ENCODE assay signal across 27 mouse cellular contexts in genomic region chr7:24455726-24456125, GRCm38 (mm10). TPM values are rescaled to one million over a fixed set of nuclear protein-coding genes. Genes with fewer than 3 reads are reported as not detected.
A peak's percentile ranks its signal among the peaks of the same experiment; 100 is the strongest.
DNase-seq lines count a peak whose midpoint lies in the region; ATAC-seq and TF ChIP-seq lines count a peak whose summit lies in the region.
"Had no signal": no experiment of that assay in that cellular context is flagged by ENCODE, and none has a peak within 500 bp of the region (broad histone marks: within the 10 kb centered on the region; RNA-seq: fewer than 3 reads in every experiment).

No protein-coding gene starts in this region.

- H3K4me3 ChIP-seq in heart, postnatal 0 days (ENCODE audit: low read depth, low read length), result no peak overlapping the region
- no peak overlapping the region for H3K4me3 ChIP-seq in lung, postnatal 0 days (ENCODE audit: low read depth, low read length)
- H3K4me3 ChIP-seq: embryonic facial prominence, embryonic 12.5 days; erythroblast, embryonic 14.5 days; forebrain, embryonic 13.5 days; hindbrain, embryonic 15.5 days; intestine, embryonic 15.5 days; layer of hippocampus, adult 2 months; megakaryocyte, embryonic 14.5 days; midbrain, embryonic 15.5 days; myocyte; neural tube, embryonic 15.5 days had no signal

- H3K4me1 ChIP-seq in heart, postnatal 0 days (ENCODE audit: control insufficient read depth, insufficient read depth), result peaks cover 4% of the 10 kb centered on the region; the same call in 1 of the 2 replicates
- 0 out of 2 replicates have a peak, but pooled peaks cover 2% of the 10 kb centered on the region for H3K4me1 ChIP-seq in lung, postnatal 0 days (ENCODE audit: insufficient read depth, low read depth, low read length)
- H3K4me1 ChIP-seq: embryonic facial prominence, embryonic 12.5 days; forebrain, embryonic 13.5 days; hindbrain, embryonic 15.5 days; midbrain, embryonic 15.5 days; neural tube, embryonic 15.5 days had no signal

- H3K27me3 ChIP-seq in heart, postnatal 0 days (ENCODE audit: control insufficient read depth, insufficient read depth, low read length), result no peaks in the 10 kb centered on the region
- H3K27me3 ChIP-seq in lung, postnatal 0 days (replicated peaks; ENCODE audit: insufficient read depth, low read length), result no peaks in the 10 kb centered on the region
- H3K27me3 ChIP-seq: hindbrain, embryonic 15.5 days; intestine, embryonic 15.5 days; midbrain, embryonic 15.5 days; neural tube, embryonic 15.5 days had no signal

- peak; percentile 21 for DNase-seq in adrenal gland, adult 8-10 months
- DNase-seq in adrenal gland, postnatal 14 days, result no peak
- no peak for DNase-seq in heart, postnatal 0 days (ENCODE audit: low spot score)
- no peak for DNase-seq in heart, postnatal 4 days
- peak; percentile 59 for DNase-seq in lung, postnatal 0 days (ENCODE audit: low spot score)
- DNase-seq in lung, postnatal 14 days, result no peak
- DNase-seq in lung, postnatal 4 days, result peak; percentile 38 to 58
- DNase-seq: cerebellum, adult 9-11 months; gastrocnemius, postnatal 36 days; left cerebral cortex, postnatal 4 days; liver; liver, postnatal 0 days; right cerebral cortex, postnatal 14 days; spleen, adult 18-20 months; thymus, postnatal 25 days had no signal

- H3K9ac ChIP-seq in heart, postnatal 0 days (replicated peaks; ENCODE audit: low read depth, low read length), result no peak overlapping the region
- H3K9ac ChIP-seq in lung, postnatal 0 days (replicated peaks; ENCODE audit: low read depth), result no peak overlapping the region
- H3K9ac ChIP-seq: embryonic facial prominence, embryonic 12.5 days; forebrain, embryonic 13.5 days; hindbrain, embryonic 15.5 days; intestine, embryonic 15.5 days; liver, postnatal 0 days; midbrain, embryonic 15.5 days; neural tube, embryonic 15.5 days had no signal

- WGBS in heart, postnatal 0 days, result 59% methylated on average over 5 of the region's 5 CpGs
- 55% methylated on average over 5 of the region's 5 CpGs for WGBS in lung, postnatal 0 days

- H3K9me3 ChIP-seq in heart, postnatal 0 days (replicated peaks; ENCODE audit: control insufficient read depth, low read length), result no peaks in the 10 kb centered on the region
- H3K9me3 ChIP-seq in lung, postnatal 0 days (ENCODE audit: low read length), result no peaks in the 10 kb centered on the region
- H3K9me3 ChIP-seq: embryonic facial prominence, embryonic 12.5 days; forebrain, embryonic 13.5 days; hindbrain, embryonic 15.5 days; intestine, embryonic 15.5 days; megakaryocyte, embryonic 14.5 days; midbrain, embryonic 15.5 days; neural tube, embryonic 15.5 days had no signal

- TF ChIP-seq EP300 in heart, postnatal 0 days (IDR thresholded peaks at IDR 0.05; ENCODE audit: low read depth), result 0 out of 2 replicates have a peak, but pooled peaks have one; percentile 48
- TF ChIP-seq EP300 in lung, postnatal 0 days (IDR thresholded peaks at IDR 0.05), result peak; percentile 89

- H3K27ac ChIP-seq in heart, postnatal 0 days (ENCODE audit: low read depth), result 0 out of 2 replicates have a peak overlapping the region, but pooled peaks have one; percentile 22
- peak overlapping the region; percentile 47 for H3K27ac ChIP-seq in lung, postnatal 0 days (ENCODE audit: low read length)
- H3K27ac ChIP-seq: embryonic facial prominence, embryonic 12.5 days; forebrain, embryonic 13.5 days; hindbrain, embryonic 15.5 days; intestine, embryonic 15.5 days; layer of hippocampus, adult 2 months; midbrain, embryonic 15.5 days; neural tube, embryonic 15.5 days had no signal

- no peak overlapping the region for H3K4me2 ChIP-seq in heart, postnatal 0 days (ENCODE audit: low read depth, low read length)
- H3K4me2 ChIP-seq in lung, postnatal 0 days (replicated peaks; ENCODE audit: low read depth, low read length), result no peak overlapping the region
- H3K4me2 ChIP-seq: embryonic facial prominence, embryonic 12.5 days; forebrain, embryonic 13.5 days; hindbrain, embryonic 15.5 days; intestine, embryonic 15.5 days; midbrain, embryonic 15.5 days; neural tube, embryonic 15.5 days had no signal

- TF ChIP-seq CTCF in heart, postnatal 0 days (IDR thresholded peaks at IDR 0.05; ENCODE audit: low read depth), result no peak
- no peak for TF ChIP-seq CTCF in lung, postnatal 0 days (IDR thresholded peaks at IDR 0.05)

- no peaks in the 10 kb centered on the region for H3K36me3 ChIP-seq in heart, postnatal 0 days (replicated peaks; ENCODE audit: control insufficient read depth, insufficient read depth, low read length)
- no peaks in the 10 kb centered on the region for H3K36me3 ChIP-seq in lung, postnatal 0 days (ENCODE audit: insufficient read depth, low read length)
- H3K36me3 ChIP-seq: embryonic facial prominence, embryonic 12.5 days; hindbrain, embryonic 15.5 days; intestine, embryonic 15.5 days; midbrain, embryonic 15.5 days; neural tube, embryonic 15.5 days had no signal

- peak; percentile 27; the same call in 1 of the 2 replicates for ATAC-seq in heart, postnatal 0 days (ENCODE audit: insufficient read depth, low read depth)
- peak; percentile 64 for ATAC-seq in lung, postnatal 0 days
- ATAC-seq in megakaryocyte-erythroid progenitor cell, adult 5-6 weeks (replicated peaks; ENCODE audit: low FRiP score, low TSS enrichment, poor library complexity, severe bottlenecking), result no peak
- ATAC-seq: forebrain, embryonic 13.5 days; intestine, embryonic 15.5 days; liver, postnatal 0 days; midbrain, embryonic 15.5 days had no signal

RNA-seq across cellular contexts. Expression of gene Irgc1, which starts 3.6 kb away (rescaled TPM):
- not detected for total RNA-seq in adrenal gland, adult 8-10 months (2022)
- total RNA-seq in adrenal gland, postnatal 14 days (2021), result not detected in 2 replicates
- not detected in 2 replicates for total RNA-seq in heart, postnatal 0 days (2014; rRNA removed; ENCODE audit: low replicate concordance)
- not detected in 2 replicates for polyA plus RNA-seq in heart, postnatal 0 days (2015; fragmentation: Nextera tagmentation; extraction: Ambion mirVana)
- total RNA-seq in heart, postnatal 4 days (2021), result not detected
- polyA plus RNA-seq in lung, postnatal 0 days (2015; fragmentation: Nextera tagmentation; extraction: Ambion mirVana), result 0.24 and 0.29 TPM in 2 replicates
- not detected in 2 replicates for total RNA-seq in megakaryocyte-erythroid progenitor cell, adult 5-6 weeks (2014; fragmentation: Nextera tagmentation)
- not detected in 2 replicates for total RNA-seq in megakaryocyte-erythroid progenitor cell, adult 5-6 weeks (2017)
- total RNA-seq: gastrocnemius, postnatal 36 days; layer of hippocampus, adult 2 months; left cerebral cortex, postnatal 4 days; MEL had no signal
- polyA plus RNA-seq: embryonic facial prominence, embryonic 12.5 days; erythroblast, embryonic 14.5 days; hindbrain, embryonic 15.5 days; intestine, embryonic 15.5 days; midbrain, embryonic 15.5 days; neural tube, embryonic 15.5 days had no signal

RNA-seq across cellular contexts. Expression of gene Plaur, which starts 6.6 kb away (rescaled TPM):
- total RNA-seq in adrenal gland, adult 8-10 months (2022), result 10 to 100 TPM in 3 of 4 experiments, 1 to 10 TPM in 1; 9.6 to 19.2 (median 10.2) TPM
- total RNA-seq in adrenal gland, postnatal 14 days (2021), result 5.2 and 7.9 TPM in 2 replicates
- total RNA-seq in heart, postnatal 0 days (2014; rRNA removed; ENCODE audit: low replicate concordance), result 13.1 and 16.0 TPM in 2 replicates
- polyA plus RNA-seq in heart, postnatal 0 days (2015; fragmentation: Nextera tagmentation; extraction: Ambion mirVana), result 6.1 and 6.5 TPM in 2 replicates
- 10 to 100 TPM in 1 of 2 experiments, 1 to 10 TPM in 1; 6.4 to 10.4 TPM for total RNA-seq in heart, postnatal 4 days (2021)
- 65.8 and 72.0 TPM in 2 replicates for polyA plus RNA-seq in lung, postnatal 0 days (2015; fragmentation: Nextera tagmentation; extraction: Ambion mirVana)
- total RNA-seq in megakaryocyte-erythroid progenitor cell, adult 5-6 weeks (2014; fragmentation: Nextera tagmentation), result 2.3 and 5.4 TPM in 2 replicates
- 2.2 and 2.5 TPM in 2 replicates for total RNA-seq in megakaryocyte-erythroid progenitor cell, adult 5-6 weeks (2017)

RNA-seq across cellular contexts. Expression of gene Cadm4, which starts 26.1 kb away (rescaled TPM):
- 1 to 10 TPM; 3.1 to 4.7 (median 4.1) TPM for total RNA-seq in adrenal gland, adult 8-10 months (2022)
- total RNA-seq in adrenal gland, postnatal 14 days (2021), result 5.7 and 6.4 TPM in 2 replicates
- 14.3 and 30.5 TPM in 2 replicates for total RNA-seq in heart, postnatal 0 days (2014; rRNA removed; ENCODE audit: low replicate concordance)
- 4.1 and 4.2 TPM in 2 replicates for polyA plus RNA-seq in heart, postnatal 0 days (2015; fragmentation: Nextera tagmentation; extraction: Ambion mirVana)
- 10 to 100 TPM; 11.9 to 12.5 TPM for total RNA-seq in heart, postnatal 4 days (2021)
- polyA plus RNA-seq in lung, postnatal 0 days (2015; fragmentation: Nextera tagmentation; extraction: Ambion mirVana), result 1.7 and 1.9 TPM in 2 replicates
- total RNA-seq in megakaryocyte-erythroid progenitor cell, adult 5-6 weeks (2014; fragmentation: Nextera tagmentation), result 0.27 TPM in 1 of 2 replicates, not detected in the other
- not detected in 2 replicates for total RNA-seq in megakaryocyte-erythroid progenitor cell, adult 5-6 weeks (2017)

RNA-seq across cellular contexts. Expression of gene Zfp428, which starts 51.1 kb away (rescaled TPM):
- total RNA-seq in adrenal gland, adult 8-10 months (2022), result 1 to 10 TPM; 4.9 to 7.3 (median 5.6) TPM
- 6.1 and 7.5 TPM in 2 replicates for total RNA-seq in adrenal gland, postnatal 14 days (2021)
- 24.8 and 36.3 TPM in 2 replicates for total RNA-seq in heart, postnatal 0 days (2014; rRNA removed; ENCODE audit: low replicate concordance)
- 39.1 and 39.3 TPM in 2 replicates for polyA plus RNA-seq in heart, postnatal 0 days (2015; fragmentation: Nextera tagmentation; extraction: Ambion mirVana)
- 10 to 100 TPM; 17.3 to 18.5 TPM for total RNA-seq in heart, postnatal 4 days (2021)
- polyA plus RNA-seq in lung, postnatal 0 days (2015; fragmentation: Nextera tagmentation; extraction: Ambion mirVana), result 13.1 and 17.0 TPM in 2 replicates
- 3.5 and 4.0 TPM in 2 replicates for total RNA-seq in megakaryocyte-erythroid progenitor cell, adult 5-6 weeks (2014; fragmentation: Nextera tagmentation)
- 3.1 and 9.7 TPM in 2 replicates for total RNA-seq in megakaryocyte-erythroid progenitor cell, adult 5-6 weeks (2017)

RNA-seq across cellular contexts. Expression of gene Smg9, which starts 56.3 kb away (rescaled TPM):
- 10 to 100 TPM; 20.2 to 39.0 (median 25.9) TPM for total RNA-seq in adrenal gland, adult 8-10 months (2022)
- 17.3 and 26.7 TPM in 2 replicates for total RNA-seq in adrenal gland, postnatal 14 days (2021)
- total RNA-seq in heart, postnatal 0 days (2014; rRNA removed; ENCODE audit: low replicate concordance), result 15.5 and 30.2 TPM in 2 replicates
- 13.1 and 13.5 TPM in 2 replicates for polyA plus RNA-seq in heart, postnatal 0 days (2015; fragmentation: Nextera tagmentation; extraction: Ambion mirVana)
- 10 to 100 TPM; 15.0 to 15.5 TPM for total RNA-seq in heart, postnatal 4 days (2021)
- 15.2 and 16.4 TPM in 2 replicates for polyA plus RNA-seq in lung, postnatal 0 days (2015; fragmentation: Nextera tagmentation; extraction: Ambion mirVana)
- total RNA-seq in megakaryocyte-erythroid progenitor cell, adult 5-6 weeks (2014; fragmentation: Nextera tagmentation), result 32.7 and 41.2 TPM in 2 replicates
- total RNA-seq in megakaryocyte-erythroid progenitor cell, adult 5-6 weeks (2017), result 11.2 and 26.3 TPM in 2 replicates

Comparison
In these comparisons a context has a peak if more than half of its experiments do, and no peak if none do; other contexts are left out.
1. DNase-seq: peak in adrenal gland, adult 8-10 months (single experiment), lung, postnatal 0 days (single experiment) and lung, postnatal 4 days (2 of 2); none in adrenal gland, postnatal 14 days (single experiment), heart, postnatal 0 days (single experiment), heart, postnatal 4 days (single experiment) and lung, postnatal 14 days (single experiment).